Mouse (Mus musculus) bone marrow macrophage, adult 2 months (primary cell): ENCODE data around the gene Fam71b.

ENCODE experiments used
- CTCF ChIP-seq: IDR thresholded peaks from 2 replicates; pipeline ENCODE4 v1.5.1; 2012; ENCODE audit warnings: low read depth, mild to moderate bottlenecking, low read length, moderate library complexity
- POLR2A ChIP-seq: IDR thresholded peaks from 2 replicates; pipeline ENCODE4 v1.6.1; 2012; ENCODE audit warnings: mild to moderate bottlenecking, low read depth, low read length, borderline replicate concordance

GRCm38 (mm10) chr11:46365744-46366143, 30.6 kb upstream of the Fam71b start:
- TF ChIP-seq POLR2A (no peak), CTCF (no peak)
